Mouse (Mus musculus): Measurements from ENCODE around the gene Pcyt2.

DNA sequence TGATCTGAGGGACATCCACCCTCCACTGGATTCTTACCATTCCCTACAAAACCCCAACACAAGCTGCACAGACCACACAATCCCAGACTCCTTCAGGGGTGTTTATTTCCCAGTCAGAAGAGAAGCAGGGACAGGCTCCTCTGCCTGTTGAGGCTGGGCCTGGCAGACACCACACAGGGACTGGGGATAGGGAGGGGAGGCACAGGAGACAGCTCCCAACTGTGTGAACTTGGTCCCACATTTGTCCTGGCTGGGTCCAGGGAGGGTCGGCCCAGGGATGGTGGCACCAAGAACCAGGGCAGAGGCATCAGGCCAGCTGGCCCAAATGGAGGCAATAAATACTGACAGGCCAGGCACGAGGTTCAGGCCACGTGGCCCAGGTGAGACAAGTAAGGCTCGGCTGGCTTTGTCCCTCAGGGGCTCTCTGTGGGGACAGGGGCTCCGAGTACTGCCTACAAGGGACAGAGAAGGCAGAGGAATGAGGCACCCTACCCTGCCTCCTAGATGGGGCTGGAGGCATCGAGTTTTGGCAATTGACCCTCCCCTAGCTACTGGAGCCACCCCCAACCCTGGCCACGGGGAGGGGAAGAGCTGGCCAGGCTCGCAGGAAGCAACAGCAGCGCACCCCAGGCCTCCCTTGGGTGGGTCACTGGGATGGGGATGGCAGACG is 39.6 kb downstream of the Pcyt2 start:
- TF ChIP-seq CTCF (IDR thresholded peaks at IDR 0.05; ENCODE audit: low read depth): no peak
- no peak for TF ChIP-seq EP300 (IDR thresholded peaks at IDR 0.05; ENCODE audit: low read depth)
